Mouse (Mus musculus) embryonic stem cell, embryonic (primary cell): ENCODE measurements around the gene Hhipl1.

ENCODE experiments used
- CTCF ChIA-PET, 4 experiments: fragments of 300-600 bp in 2 of 4; fragments of 350-600 bp in 2 of 4; sonication (Branson Sonifier 250); formaldehyde crosslinking; loops; one replicate each; lab custom pipeline; 2022; ENCODE audit warnings: inconsistent platforms in 2 of 4; lab: Charles Lee
- POLR2A ChIA-PET, 4 experiments: fragments of 300-600 bp in 2 of 4; fragments of 350-600 bp in 2 of 4; sonication (Branson Sonifier 250); formaldehyde crosslinking; loops; one replicate each; lab custom pipeline; 2022; ENCODE audit warnings: antibody characterized with exemption in 4 of 4, inconsistent platforms in 1 of 4; lab: Charles Lee

Hhipl1 gene

DNA sequence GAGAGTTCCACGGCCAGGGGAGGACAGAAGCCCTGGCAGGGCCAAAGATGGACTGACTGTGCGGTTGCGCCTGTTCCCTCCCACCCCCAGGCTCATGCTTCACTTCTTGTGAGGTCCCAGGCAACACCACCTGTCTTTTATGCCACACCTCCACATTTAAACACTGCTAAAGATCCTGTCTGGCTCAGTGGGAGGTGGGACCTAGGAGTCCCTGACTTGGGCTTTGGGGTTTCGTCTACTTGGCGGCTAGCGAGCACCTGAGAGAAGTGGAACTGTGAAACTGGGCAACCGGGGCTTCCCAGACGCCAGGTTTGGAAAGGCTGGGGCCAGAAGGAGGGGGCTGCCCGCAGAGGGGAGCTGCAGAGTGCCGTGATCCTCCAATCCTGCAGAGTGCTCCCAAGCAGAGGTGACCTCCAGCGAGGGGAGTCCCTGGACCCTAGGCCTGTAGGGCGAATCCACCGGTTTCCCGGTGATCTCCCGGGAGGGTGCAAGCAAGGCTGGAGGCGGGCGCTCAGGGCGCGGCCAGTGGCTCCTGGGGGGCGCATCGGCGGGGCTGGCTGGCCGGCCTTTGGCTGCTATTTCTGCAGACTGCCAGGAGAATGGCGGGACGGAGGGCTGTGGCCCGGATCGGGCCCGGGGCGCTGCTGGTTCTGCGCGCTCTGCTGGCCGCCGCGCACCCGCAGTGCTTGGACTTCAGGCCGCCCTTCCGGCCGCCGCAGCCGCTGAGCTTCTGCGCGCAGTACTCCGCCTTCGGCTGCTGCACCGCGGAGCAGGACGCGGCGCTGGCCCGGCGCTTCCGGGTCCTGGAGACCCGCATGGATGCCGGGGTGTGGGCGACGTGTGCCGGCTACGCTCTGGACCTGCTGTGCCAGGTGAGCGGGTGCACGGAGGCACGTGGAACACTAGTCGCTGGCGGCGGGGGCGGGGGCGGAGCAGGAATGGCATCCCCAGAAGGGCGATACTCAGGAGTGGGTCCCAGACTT lies at the start of gene Hhipl1:
TSS of gene Hhipl1 (plus strand) at position 459 of the 983 bp plus-strand sequence.
- ChIA-PET CTCF (interaction anchor here (0.5 to 2.7 kb wide), 17 partner anchors 10 to 130 kb away, joined by 3 to 24 read pairs (median 4); partner anchors contain the start of gene Cyp46a1 (in 2 of the 4)), POLR2A (interaction anchor here in 3 of 4 experiments (0.7 to 2.1 kb wide), 6 partner anchors 11 to 433 kb away, joined by 3 to 8 read pairs (median 5); no protein-coding TSS in a partner anchor)

DNA sequence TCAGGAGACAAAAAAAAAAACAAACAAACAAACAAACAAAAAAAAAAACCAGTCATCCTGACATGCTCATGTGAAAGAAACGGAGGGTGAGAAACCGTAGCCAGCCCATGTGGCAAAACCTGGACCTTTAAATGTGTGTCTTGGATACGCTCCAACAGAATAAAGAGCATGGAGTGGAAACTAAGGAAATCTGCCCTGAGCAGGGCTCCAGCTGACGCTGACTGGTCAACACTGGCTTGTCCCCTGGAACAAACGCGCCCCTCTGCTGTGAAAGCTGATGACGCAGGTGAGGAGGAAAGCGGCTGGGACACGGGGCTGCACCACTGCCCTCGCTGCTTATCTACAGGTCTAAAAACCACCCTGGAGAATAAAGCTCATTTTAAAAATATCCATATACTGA lies 49.3 kb upstream of the Hhipl1 start:
- ChIA-PET CTCF (interaction anchor here in 1 of 4 experiments (1.1 to 1.3 kb wide), 2 partner anchors 27 to 40 kb away, joined by 3 to 4 read pairs; no protein-coding TSS in a partner anchor), POLR2A (interaction anchor here (0.7 to 1.3 kb wide), 6 partner anchors 15 to 563 kb away, joined by 3 to 5 read pairs (median 3); partner anchors contain the start of genes Ccnk (in 1 of the 4) and Setd3 (in 1 of the 4))

GRCm38 (mm10) chr12:108259322-108260049 lies 46.6 kb upstream of the Hhipl1 start:
- CTCF ChIA-PET: interaction anchor here in 2 of 4 experiments (0.6 to 1.5 kb wide), 6 partner anchors 15 to 268 kb away, joined by 3 to 7 read pairs (median 3); partner anchors contain the start of gene Ccdc85c (in 1 of the 2)
- POLR2A ChIA-PET: interaction anchor here in 3 of 4 experiments (0.6 to 1.3 kb wide), 9 partner anchors 10 to 80 kb away, joined by 3 to 8 read pairs (median 4); partner anchors contain the start of genes Ccnk (in 1 of the 3) and Setd3 (in 1 of the 3)

GRCm38 (mm10) chr12:108260950-108261349 lies 45.1 kb upstream of the Hhipl1 start:
- POLR2A ChIA-PET: interaction anchor here in 2 of 4 experiments (1.0 to 1.6 kb wide), 3 partner anchors 14 to 81 kb away, joined by 3 read pairs; partner anchors contain the start of genes Ccnk (in 1 of the 2) and Setd3 (in 1 of the 2)
- CTCF ChIA-PET: interaction anchor here in 1 of 4 experiments (1.4 to 1.5 kb wide), 2 partner anchors 36 to 63 kb away, joined by 3 read pairs; no protein-coding TSS in a partner anchor

DNA sequence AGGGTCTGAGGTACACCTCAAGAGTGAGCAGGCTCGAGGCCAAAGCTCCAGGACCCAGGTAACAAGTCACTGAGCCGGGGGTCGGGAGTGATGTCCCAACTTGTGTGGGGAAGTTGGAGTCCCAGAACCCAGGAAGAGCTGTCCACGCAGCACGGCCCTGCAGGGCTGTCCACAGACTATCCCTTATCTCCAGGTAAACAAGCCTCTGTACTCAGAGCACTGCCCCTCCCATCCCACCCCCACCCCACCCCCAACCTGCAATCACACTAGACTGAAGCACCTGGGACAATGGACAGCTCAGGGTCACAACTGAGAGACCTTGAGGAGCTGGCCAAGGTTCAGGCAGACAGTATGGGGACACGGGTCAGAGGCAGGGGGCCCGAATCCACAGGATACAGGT lies 41.2 kb upstream of the Hhipl1 start:
- POLR2A ChIA-PET: interaction anchor here in 3 of 4 experiments (0.5 to 1.4 kb wide), 9 partner anchors 9 to 1768 kb away, joined by 3 to 5 read pairs (median 4); partner anchors contain the start of gene Ccdc85c (in 1 of the 3)
- CTCF ChIA-PET: interaction anchor here in 1 of 4 experiments (0.6 to 1.0 kb wide), 3 partner anchors 28 to 33 kb away, joined by 3 to 5 read pairs (median 3); no protein-coding TSS in a partner anchor

- ChIA-PET CTCF (interaction anchor here in 2 of 4 experiments (0.6 to 1.2 kb wide), 5 partner anchors 21 to 57 kb away, joined by 3 to 5 read pairs (median 3); no protein-coding TSS in a partner anchor), POLR2A (interaction anchor here in 2 of 4 experiments (0.9 to 1.6 kb wide), 7 partner anchors 9 to 84 kb away, joined by 3 to 5 read pairs (median 3); partner anchors contain the start of gene Ccdc85c (in 2 of the 2))
These were observed 40.0 kb upstream of the Hhipl1 start for GRCm38 (mm10) chr12:108265831-108266619.

- ChIA-PET POLR2A (no interaction called here), CTCF (interaction anchor here in 2 of 4 experiments (0.6 to 1.0 kb wide), 2 partner anchors 43 to 59 kb away, joined by 3 to 12 read pairs; no protein-coding TSS in a partner anchor)
These were observed 38.4 kb upstream of the Hhipl1 start for GRCm38 (mm10) chr12:108267653-108268052.

GRCm38 (mm10) chr12:108268970-108269369 lies 37.1 kb upstream of the Hhipl1 start:
- POLR2A ChIA-PET: interaction anchor here in 1 of 4 experiments (0.6 to 1.9 kb wide), 4 partner anchors 9 to 76 kb away, joined by 3 to 11 read pairs (median 4); no protein-coding TSS in a partner anchor

DNA sequence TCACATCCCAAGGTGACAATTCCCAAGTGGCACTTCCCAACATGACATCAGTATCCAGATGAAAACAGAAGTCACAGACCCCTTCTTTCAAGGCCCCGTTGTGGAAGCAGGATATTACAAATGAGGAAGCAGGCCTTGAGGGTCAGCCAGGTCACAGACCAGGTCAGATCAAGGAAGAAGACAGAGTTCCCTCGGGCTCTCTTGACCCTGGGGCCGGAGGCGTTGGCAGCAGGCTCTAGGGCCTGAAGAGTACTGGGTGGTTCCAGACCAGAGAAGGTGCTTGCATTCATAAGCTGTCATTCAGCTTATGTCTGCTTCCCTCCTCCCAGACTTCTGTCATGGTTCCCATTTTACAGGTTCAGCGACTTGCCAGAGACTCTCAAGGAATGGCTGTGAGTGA lies 36.4 kb upstream of the Hhipl1 start:
- ChIA-PET CTCF (interaction anchor here in 2 of 4 experiments (0.5 to 1.0 kb wide), 6 partner anchors 16 to 151 kb away, joined by 3 to 10 read pairs (median 4); no protein-coding TSS in a partner anchor), POLR2A (interaction anchor here in 3 of 4 experiments (0.6 to 1.9 kb wide), 7 partner anchors 8 to 76 kb away, joined by 3 to 11 read pairs (median 5); no protein-coding TSS in a partner anchor)

More at GRCm38 (mm10) chr12:108268970-108269369, 37.1 kb upstream of the Hhipl1 start:
- CTCF ChIA-PET: interaction anchor here in 1 of 4 experiments (0.5 kb wide), 1 partner anchor 51 kb away, joined by 3 read pairs; no protein-coding TSS in a partner anchor

GRCm38 (mm10) chr12:108270240-108270919 lies 35.7 kb upstream of the Hhipl1 start:
- ChIA-PET POLR2A (interaction anchor here in 3 of 4 experiments (0.6 to 1.8 kb wide), 6 partner anchors 11 to 91 kb away, joined by 3 to 8 read pairs (median 4); partner anchors contain the start of gene Ccnk (in 1 of the 3)), CTCF (interaction anchor here in 2 of 4 experiments (0.5 to 1.0 kb wide), 4 partner anchors 19 to 152 kb away, joined by 3 to 5 read pairs (median 4); no protein-coding TSS in a partner anchor)

DNA sequence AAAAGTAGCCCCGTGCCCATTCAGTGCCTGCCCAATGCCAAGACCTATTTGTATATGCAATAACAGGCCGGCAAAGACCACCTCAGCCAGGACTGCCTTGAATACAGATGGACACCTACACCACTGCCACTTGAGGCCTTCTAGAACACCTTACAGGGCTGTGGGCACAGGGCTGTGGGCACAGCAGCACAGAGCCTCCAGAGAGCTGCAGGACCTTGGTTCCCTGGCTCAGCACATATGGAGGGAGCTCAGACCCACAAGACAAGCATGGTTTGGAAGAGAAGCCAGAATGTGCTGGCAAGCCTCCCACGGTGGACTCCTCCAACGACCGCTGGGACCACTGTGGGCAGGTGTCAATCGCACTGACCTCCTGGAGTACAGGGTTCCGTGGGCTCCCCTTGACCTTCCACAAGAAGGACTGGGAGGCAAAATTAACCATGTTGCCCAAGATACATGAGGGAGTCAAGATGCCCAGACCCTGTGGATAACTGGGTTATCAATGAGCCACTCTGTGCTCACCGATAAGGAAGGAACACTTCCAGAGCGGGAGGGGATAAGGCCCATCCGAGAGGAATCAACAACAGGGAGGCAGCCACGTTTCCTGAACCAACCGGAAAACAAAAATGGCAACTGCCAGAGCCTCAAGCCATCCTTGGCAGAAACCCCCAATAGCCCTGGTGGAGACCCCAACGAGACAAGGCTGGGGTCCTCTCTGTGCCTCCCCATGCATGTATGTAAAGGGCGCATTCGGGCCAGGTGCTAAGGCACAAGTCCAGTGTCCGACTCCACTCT lies 34.5 kb upstream of the Hhipl1 start:
- CTCF ChIA-PET: interaction anchor here in 1 of 4 experiments (0.6 kb wide), 1 partner anchor 40 kb away, joined by 4 read pairs; no protein-coding TSS in a partner anchor
- POLR2A ChIA-PET: interaction anchor here in 2 of 4 experiments (0.5 to 0.6 kb wide), 2 partner anchors 14 to 39 kb away, joined by 3 to 4 read pairs; no protein-coding TSS in a partner anchor

GRCm38 (mm10) chr12:108272143-108272635 lies 33.9 kb upstream of the Hhipl1 start:
- POLR2A ChIA-PET: interaction anchor here in 2 of 4 experiments (0.5 to 1.2 kb wide), 5 partner anchors 15 to 80 kb away, joined by 3 to 4 read pairs (median 3); no protein-coding TSS in a partner anchor
- CTCF ChIA-PET: interaction anchor here in 2 of 4 experiments (0.6 to 1.2 kb wide), 2 partner anchors 20 to 23 kb away, joined by 4 to 8 read pairs; no protein-coding TSS in a partner anchor

DNA sequence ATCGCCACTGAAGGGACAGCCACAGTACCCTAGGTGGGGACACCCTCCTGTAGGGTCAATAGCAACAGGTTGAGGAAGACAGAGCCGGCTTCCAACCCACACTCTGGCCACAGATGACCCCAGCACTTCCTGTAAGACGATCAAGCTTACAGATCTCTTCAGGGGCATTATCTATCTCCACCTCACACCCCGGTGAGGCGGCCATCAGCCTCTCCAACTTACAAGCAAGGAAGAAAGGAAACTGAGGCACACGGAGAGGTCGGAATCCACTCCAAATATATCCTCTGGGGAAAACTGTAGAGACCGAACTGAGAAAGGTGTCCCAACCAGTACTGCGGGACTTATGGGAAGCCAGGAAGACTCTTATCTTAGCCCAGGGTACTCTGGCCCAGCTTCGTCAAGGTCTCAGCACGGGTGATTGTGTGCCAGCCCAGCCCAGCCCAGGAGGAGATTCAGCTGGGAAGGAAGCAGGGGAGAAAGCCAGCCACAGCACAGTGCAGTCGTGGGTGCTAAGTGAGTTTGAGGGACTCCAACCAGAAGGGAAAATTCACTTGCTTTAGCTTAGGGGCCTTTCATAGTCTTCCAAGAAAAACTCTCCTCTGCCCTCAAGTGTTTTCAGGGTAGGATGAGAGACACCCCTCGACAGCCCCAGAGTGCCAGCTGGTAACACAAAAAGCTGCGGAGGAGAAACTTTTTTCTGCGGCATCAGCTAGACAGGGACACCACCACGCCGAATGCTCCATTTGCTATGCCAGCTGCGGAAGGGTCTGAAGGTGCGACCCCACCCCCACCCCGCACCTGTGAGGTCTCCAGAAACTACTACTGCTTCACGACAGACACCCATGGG lies 32.4 kb upstream of the Hhipl1 start:
- CTCF ChIA-PET: interaction anchor here in 3 of 4 experiments (0.8 to 2.5 kb wide), 10 partner anchors 13 to 273 kb away, joined by 3 to 11 read pairs (median 4); no protein-coding TSS in a partner anchor
- POLR2A ChIA-PET: interaction anchor here in 3 of 4 experiments (0.8 to 2.1 kb wide), 12 partner anchors 7 to 280 kb away, joined by 3 to 6 read pairs (median 4); partner anchors contain the start of gene Evl (in 1 of the 3)
